Mouse (Mus musculus) adrenal gland, postnatal 36 days (tissue): ENCODE results near the gene Tcl1b5. TPM values are rescaled to one million over a fixed set of nuclear protein-coding genes. Genes with fewer than 3 reads are reported as not detected.
"Not testable (repeated sequence)": the region's sequence is repeated elsewhere in the genome, so short reads cannot be mapped to it uniquely, and the experiment has no call there.

Source experiments
- DNase-seq, 2 experiments: peaks; one replicate each; pipeline ENCODE4 v3.0.0; 2021; ENCODE audit warnings: mixed read lengths in 1 of 2
- long read RNA-seq, 2 experiments: library from polyadenylated mRNA; stranded (forward); transcript quantifications; one replicate each; pipeline ENCODE4 v2.0.0; 2021; ENCODE audit warnings: borderline sequencing depth in 2 of 2
- total RNA-seq, 2 experiments: library from RNA; stranded (reverse); gene quantifications; 2 replicates each; pipeline ENCODE4 v1.2.3; 2021

Gene Tcl1b5
- not detected for total RNA-seq
- long read RNA-seq, experiment 1, result 0 reads
- long read RNA-seq, experiment 2, result 0 reads

DNA sequence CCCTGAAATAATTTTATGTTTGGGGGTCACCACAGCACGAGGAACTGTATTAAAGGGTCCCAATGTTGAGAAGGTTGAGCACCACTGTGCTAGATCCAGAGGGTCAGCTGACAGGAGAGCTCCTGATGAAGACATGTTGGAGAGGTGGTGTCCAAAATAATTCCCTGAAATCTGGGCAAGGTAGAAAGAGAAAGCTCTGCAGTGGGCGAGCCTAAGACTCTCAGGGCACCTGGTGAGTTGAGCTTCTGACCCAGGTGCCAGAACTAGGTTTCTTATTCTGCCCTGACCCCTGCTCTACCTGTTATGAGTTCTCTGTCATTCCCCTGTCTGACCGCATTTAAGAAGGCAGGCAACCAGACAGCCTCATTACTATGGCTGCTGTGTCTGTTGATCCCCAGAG, at the start of gene Tcl1b5:
Gene Tcl1b5, plus strand, starts transcription at position 301 of the 400 bp plus-strand sequence.
- DNase-seq, result not testable (repeated sequence)

- no peak for DNase-seq
Measured at GRCm38 (mm10) chr12:105126516-105126915, 49.6 kb upstream of the Tcl1b5 start.

DNA sequence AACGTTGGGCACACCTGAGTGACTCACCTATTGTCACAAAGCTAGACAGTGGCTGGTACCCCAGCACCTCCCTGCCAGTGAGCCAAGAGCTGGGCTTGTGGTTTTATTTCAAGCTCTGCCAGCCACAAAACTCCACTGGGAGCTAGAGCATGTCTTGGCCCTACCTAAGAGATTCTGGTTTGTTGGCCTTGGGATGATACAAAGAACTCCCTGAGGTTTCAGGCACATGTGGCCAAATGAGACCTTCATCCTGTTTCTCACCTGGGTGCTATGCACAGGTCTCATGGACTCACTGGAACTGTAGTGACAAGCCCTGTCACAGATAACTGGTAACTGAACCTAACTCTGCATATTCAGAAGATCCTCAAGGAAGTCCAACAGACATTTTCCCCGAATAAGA, 48.5 kb upstream of the Tcl1b5 start:
- DNase-seq, result no peak

DNA sequence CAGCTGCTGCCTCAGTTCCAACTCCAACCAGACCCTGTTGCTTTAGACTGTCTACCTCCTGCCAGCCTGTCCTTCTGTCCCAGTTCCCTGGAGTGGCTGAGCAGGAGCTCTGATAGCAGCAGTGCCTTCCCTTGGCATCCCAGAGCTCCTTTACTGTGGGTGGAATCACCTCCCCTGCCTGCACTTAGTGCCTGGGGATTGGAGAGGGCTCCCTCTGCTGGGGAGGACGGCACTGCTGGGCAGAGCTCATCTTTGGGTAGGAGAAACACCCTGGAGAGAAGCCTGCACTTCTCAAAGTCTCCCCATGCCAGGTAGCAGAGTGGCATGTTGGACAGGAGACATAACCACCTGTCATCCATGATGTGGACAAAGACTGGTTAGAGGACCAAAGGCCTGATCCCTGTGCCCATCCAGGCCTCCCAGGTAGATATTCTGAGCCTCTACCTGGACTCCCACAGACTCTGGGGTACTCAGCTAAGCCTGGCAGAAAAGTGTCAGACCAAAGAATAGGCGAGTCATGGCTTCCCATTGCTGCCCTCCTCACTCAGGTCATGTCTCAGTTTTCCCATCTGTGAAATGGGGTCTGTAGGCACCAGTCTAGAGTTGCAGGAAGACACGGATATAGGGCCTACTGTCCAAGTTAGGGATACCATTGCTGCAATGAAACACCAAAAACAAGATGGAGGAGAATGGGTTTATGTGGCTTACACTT, 46.5 kb upstream of the Tcl1b5 start:
- DNase-seq, result not testable (repeated sequence)

DNA sequence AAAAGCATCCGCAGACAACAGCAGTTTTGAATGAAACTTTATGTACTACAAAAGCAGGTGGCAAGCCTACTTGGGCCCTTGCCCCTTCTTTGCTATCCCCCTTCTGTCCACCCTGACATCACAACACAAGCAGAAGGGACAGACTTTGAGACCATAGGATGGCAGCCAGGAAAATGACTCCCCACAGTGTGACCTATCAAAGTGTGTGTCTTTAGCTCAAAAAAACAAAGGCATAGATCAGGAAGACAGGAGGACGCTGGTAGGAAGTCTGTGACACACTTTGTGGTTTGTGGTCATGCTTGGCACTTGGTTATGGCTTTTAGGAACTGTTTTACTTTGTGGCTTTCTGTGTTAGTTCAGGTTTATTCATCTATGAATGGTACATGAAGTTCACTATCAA, 42.0 kb upstream of the Tcl1b5 start:
- not testable (repeated sequence) for DNase-seq

- not testable (repeated sequence) for DNase-seq
Measured at GRCm38 (mm10) chr12:105134826-105135225, 41.3 kb upstream of the Tcl1b5 start.

GRCm38 (mm10) chr12:105137729-105138128, 38.4 kb upstream of the Tcl1b5 start:
- DNase-seq, result peak in 1 of 2 experiments; percentile 6

- peak in 1 of 2 experiments; percentile 9 for DNase-seq
Measured at GRCm38 (mm10) chr12:105143096-105143495, 33.0 kb upstream of the Tcl1b5 start.

GRCm38 (mm10) chr12:105144928-105145327, 31.2 kb upstream of the Tcl1b5 start:
- not testable (repeated sequence) for DNase-seq

DNA sequence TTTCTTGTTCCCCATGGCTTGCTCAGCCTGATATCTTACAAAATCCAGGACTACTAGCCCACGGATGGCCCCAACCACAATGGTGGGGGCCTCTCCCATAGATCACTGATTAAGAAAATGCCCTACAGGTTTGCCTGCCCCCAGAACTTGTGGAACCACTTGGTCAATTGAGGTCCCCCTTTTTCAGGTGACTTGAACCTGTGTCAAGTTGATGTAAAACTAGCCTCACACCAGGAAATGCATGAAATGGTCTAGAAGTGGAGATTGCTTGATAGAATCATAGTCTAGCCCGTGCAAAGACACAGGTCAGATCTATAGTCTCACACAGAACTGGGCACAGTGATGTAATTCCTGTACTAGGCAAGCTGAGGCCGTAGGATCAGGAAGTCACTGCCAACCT, 30.4 kb upstream of the Tcl1b5 start, which contains the start of gene Tcl1b2:
Gene Tcl1b2, plus strand, starts transcription at position 301 of the 400 bp plus-strand sequence.
- DNase-seq, result no peak

- DNase-seq, result not testable (repeated sequence)
Measured at GRCm38 (mm10) chr12:105155286-105155685, 20.9 kb upstream of the Tcl1b5 start.

- no peak for DNase-seq
Measured at GRCm38 (mm10) chr12:105158842-105159241, 17.3 kb upstream of the Tcl1b5 start.

GRCm38 (mm10) chr12:105159390-105159789, 16.8 kb upstream of the Tcl1b5 start, which contains the start of gene Tcl1b1:
TSS of gene Tcl1b1 (plus strand) at chr12:105159690.
- no peak for DNase-seq

- DNase-seq, result no peak
Measured at GRCm38 (mm10) chr12:105166734-105167133, 9.4 kb upstream of the Tcl1b5 start.

DNA sequence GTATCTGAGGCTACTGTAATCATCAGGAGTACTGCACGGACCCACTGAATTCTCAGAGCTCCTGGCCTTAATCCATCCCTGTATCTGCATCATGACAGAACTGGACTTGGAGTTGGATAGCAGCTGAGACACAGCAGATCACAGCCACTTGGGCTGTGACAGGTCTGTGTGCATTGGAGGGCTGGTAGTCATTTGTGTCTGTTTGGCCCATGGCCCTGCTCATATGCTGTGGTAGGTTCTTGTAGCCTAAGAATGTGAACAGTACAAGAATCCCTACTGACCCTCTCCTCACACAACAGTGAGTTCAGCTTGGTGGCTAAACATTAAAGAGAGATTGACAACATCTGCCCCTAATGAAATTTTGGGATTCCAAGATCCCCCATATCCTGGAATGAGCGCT, 2.8 kb upstream of the Tcl1b5 start:
- no peak for DNase-seq

GRCm38 (mm10) chr12:105174318-105174717, 1.8 kb upstream of the Tcl1b5 start:
- DNase-seq, result peak; percentile 86

GRCm38 (mm10) chr12:105181040-105181644, 5.0 kb downstream of the Tcl1b5 start:
- not testable (repeated sequence) for DNase-seq

GRCm38 (mm10) chr12:105188980-105189379, 12.8 kb downstream of the Tcl1b5 start:
- peak; percentile 29 to 48 for DNase-seq

DNA sequence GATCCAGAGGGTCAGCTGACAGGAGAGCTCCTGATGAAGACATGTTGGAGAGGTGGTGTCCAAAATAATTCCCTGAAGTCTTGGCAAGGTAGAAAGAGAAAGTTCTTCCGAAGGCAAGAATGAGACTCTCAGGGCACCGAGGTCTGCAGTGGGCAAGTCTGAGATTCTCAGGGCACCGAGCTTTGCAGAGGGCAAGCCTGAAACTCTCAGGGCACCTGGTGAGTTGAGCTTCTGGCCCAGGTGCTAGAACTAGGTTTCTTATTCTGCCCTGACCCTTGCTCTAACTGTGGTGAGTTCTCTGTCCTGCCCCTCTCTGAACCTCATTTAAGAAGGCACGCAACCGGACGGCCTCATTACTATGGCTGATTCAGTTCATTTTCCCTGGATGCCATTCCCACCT, 14.6 kb downstream of the Tcl1b5 start, which contains the start of gene Tcl1b3:
Gene Tcl1b3, plus strand, starts transcription at position 301 of the 400 bp plus-strand sequence.
- DNase-seq, result not testable (repeated sequence)

DNA sequence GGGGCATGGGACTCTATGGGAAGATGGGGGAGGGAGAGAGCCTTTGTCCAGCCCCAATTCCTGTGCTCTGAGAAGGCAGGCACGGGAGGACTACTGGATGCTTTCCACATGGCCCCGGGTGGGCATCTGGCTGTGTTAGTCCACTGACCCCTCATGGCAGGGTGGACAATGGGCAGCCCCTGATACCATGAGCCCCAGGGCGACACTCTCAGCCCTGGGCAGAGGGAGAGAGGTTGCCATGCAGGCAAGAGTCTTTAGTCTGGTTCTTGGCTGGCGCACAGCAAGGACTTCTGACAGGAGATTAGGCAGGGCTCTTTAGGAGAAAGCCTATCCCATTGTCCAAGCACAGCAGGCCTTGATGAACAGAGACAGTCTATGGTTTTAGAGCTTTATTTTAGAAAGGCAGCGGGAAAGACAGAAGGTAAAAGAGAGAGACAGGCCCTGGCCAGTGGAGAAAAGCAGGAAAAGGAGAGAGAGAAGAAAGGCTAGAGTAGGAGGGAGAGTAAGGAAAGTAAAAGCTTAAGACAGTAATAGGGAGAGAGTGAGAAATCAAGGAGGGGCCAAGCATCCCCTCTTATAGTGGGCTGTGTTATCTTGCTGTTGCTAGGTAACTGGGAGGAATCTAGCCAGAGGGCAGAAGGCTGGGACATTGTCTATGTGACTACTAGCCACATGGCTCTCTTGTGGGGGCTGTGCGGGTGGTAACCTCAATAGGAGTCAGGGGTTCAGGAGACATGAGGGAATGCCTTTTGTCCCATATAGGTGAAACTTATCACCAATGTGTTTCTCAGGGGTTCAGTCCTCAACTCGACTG, 23.7 kb downstream of the Tcl1b5 start:
- not testable (repeated sequence) for DNase-seq

DNA sequence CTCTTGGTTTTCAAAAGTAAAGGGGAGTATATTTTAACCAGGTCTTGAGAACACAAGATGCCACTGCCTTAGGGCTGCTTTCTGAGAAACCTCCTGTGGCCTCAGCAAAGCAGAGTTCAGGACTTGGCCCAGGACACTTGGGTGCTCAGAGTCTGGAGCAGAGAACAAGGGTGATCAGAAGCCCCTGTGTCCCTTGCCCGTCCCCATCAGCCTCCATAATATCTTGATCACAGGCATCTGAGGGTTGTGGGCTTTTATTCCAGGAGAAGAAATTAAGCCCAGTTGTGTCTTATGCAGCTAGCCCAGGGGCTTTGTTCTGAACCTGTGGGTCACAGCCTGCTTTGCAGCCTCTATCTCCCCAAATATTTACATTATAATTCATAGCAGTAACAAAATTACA, 25.5 kb downstream of the Tcl1b5 start, which contains the start of gene Tcl1b4:
Gene Tcl1b4, plus strand, starts transcription at position 301 of the 400 bp plus-strand sequence.
- DNase-seq, result not testable (repeated sequence)

- DNase-seq, result no peak
Measured at GRCm38 (mm10) chr12:105207071-105207470, 30.9 kb downstream of the Tcl1b5 start.
